Mouse (Mus musculus) B cell, adult 67 days (primary cell): Measurements from ENCODE around the gene Elovl7. TPM values are rescaled to one million over a fixed set of nuclear protein-coding genes. Genes with fewer than 3 reads are reported as not detected.

Source experiments
- total RNA-seq, 2 experiments: library from RNA; stranded (reverse); gene quantifications; 4 replicates each; pipeline ENCODE4 v1.2.4; 2023

Elovl7 gene
- total RNA-seq: not detected

GRCm38 (mm10) chr13:108214081-108214484, at the start of gene Elovl7:
Gene Elovl7, plus strand, starts transcription at chr13:108214404.

GRCm38 (mm10) chr13:108315702-108316486, 101.7 kb downstream of the Elovl7 start, which contains the start of gene Depdc1b:
Gene Depdc1b, plus strand, starts transcription at chr13:108316332.

Other genes with a start within 250 kb of the Elovl7 start
- 10 to 100 TPM; 34.6 to 37.2 TPM for gene Smim15, start 170.0 kb upstream of the Elovl7 start, total RNA-seq
- gene Ndufaf2, start 55.8 kb upstream of the Elovl7 start, total RNA-seq: 1 to 10 TPM; 3.8 to 4.4 TPM
- gene Ercc8, start 55.7 kb upstream of the Elovl7 start, total RNA-seq: 10 to 100 TPM; 16.6 to 18.3 TPM
- gene Depdc1b, start 101.9 kb downstream of the Elovl7 start, total RNA-seq: 1 to 10 TPM in 1 of 2 experiments, not detected in 1; 1.4 TPM
- gene Pde4d, start 235.5 kb downstream of the Elovl7 start, total RNA-seq: 10 to 100 TPM; 25.6 to 25.8 TPM